Mouse (Mus musculus) T-helper 17 cell (primary cell): Measurements from ENCODE around the gene Cntn5.

Experiments used
- in situ Hi-C, 2 experiments: fragments of 300-600 bp; cut with MboI, MseI; formaldehyde crosslinking; loops; 1 replicate in 1 of 2; 2 replicates in 1 of 2; pipeline ENCODE4 v1.15.1; 2025; ENCODE audit warnings: high pct_unique_total_duplicates in 2 of 2

The Cntn5 gene

DNA sequence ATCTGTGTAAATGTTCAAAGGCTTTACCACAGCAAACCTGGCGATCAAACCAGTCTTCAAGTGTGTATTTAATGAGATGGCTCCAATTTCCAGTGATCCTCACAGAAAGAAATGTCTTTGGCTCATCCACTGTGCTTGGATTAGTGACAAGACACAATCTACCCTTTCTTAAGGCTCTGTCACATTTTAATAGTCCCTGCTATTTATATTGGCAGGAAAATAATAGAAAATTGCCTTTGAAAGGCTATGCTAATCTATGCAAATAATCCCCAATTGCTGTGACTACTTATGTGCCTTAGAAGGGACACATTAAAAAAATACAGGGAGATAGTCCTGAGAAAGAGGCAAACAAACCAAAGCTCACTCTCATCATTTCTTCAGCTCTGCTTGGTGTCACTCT, 672.5 kb downstream of the Cntn5 start:
- in situ Hi-C loops = no loop called here

DNA sequence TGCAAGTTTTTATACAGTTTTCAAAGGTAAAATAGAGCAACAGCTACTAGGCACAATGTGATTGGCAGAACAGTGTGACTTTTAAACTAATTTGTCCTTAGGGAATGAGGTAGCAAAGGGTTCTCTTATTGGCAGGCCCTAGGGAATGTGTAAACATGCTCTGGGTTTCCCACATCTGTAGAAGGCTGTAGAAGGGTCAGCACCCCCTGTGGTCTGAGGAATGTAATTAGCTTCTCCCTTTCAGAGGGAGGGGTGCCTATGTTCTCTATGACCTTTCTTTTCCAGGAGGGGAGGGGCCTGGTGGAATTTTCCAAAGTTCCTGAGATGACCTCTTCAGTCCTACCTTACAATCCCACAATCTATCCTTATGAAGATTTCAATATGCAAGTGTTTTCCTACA, 673.6 kb downstream of the Cntn5 start:
- in situ Hi-C loops = no loop called here

DNA sequence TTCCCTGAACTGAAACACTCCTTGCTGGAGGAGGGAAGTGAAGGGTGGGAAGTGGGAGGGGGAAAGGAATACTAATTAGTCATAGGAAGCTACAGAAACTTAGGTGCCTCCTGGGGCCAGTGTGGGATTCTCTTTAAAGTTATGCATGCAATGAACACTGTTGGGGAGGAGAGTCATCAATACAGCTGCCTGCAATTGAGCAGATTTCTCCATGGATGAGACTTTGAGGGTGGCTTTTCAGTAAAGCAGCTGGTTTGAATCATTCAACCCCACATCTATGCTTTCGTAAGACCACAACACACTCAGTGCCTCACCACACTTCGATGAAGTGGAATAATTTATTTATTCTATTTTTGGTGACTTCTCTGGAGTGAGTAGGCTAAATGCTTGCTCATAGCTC, 674.9 kb downstream of the Cntn5 start:
- in situ Hi-C loops = no loop called here

DNA sequence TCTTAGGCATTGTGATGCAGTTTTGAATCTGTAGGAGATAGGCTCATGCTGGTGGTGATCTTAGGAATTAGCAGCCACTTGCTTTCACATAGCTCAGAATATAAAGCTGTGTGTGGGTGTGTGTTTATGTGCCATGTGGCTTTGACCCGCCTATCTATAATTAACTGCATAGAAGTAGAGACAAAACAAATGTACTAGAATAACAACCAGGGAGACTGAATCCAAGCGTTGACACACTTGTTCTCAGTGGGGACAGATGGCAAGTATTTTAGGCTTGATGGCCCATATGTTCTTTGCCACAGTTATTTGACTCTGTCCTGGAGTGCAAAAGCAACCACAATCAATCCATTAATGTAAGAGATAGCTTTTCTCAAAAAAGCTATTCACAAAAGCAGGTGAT, 678.6 kb downstream of the Cntn5 start:
- in situ Hi-C loops = no loop called here

DNA sequence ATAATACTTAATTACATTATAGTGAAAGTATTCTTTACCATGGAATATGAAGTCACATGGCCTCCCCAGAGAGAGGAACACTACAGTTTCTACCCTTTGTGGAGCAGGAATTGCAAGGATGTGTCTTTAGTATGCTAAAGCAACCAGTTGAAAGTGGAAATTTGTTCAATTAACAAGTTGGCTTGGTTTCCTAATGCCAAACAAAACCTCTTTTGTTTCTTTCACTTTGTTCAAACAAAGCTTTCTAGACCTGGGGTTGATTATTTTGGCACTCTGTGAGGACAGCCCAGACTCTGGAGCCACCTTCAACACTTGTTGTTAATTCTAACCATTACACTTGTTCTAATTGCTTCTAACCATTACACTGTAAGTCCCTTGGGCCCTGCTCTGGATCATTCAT, 718.5 kb downstream of the Cntn5 start:
- in situ Hi-C loops = no loop called here

DNA sequence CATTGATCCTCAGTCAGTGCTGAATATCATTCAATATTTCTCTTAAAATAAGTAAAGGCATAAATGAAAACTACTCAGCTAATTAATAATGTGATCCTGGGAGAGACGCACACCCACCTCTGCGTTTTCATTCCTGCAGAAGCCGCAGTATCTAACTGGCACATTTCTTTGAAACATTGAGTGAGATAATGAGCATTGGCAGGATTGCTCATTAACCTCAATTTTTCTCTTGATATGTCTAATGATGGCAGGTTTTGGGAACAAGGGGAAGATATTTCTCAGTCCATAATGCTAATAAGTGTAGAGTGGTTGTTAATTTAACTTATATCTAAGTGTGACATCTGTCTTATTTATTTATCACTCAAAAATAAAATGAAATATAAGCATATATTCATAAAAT, 734.0 kb downstream of the Cntn5 start:
- in situ Hi-C loops = no loop called here

DNA sequence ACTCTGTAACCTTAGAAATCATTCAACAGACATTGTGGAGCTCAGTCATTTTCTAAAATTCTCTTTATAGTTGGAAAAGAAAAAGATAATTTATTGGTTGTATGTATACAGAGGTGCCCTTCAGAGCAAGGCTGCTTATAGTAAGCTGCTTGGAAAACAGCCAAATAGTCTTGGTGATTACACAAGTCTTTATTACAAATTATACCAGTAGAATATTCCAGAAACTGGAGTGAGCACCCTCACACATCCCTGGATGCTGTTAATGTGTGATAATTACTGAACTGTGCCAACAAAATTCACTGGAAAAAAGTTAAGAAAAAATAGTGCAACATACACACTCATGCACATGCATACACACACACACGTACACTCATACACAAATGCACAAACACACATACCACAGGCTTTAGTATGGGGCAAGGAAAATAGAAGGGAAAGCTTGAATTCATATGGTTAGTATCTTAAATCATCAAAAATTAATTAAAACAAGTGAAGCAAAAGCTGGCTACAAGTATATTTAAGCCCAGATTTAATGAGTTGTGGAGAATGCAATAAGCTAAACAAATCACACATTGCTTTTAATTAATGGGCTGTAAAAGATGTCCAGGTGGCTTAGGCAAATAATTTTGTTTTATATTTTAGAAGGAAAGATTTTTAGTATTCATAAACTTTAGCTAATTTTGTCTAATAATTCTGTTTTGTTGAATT, 783.1 kb downstream of the Cntn5 start:
- in situ Hi-C loops = no loop called here

DNA sequence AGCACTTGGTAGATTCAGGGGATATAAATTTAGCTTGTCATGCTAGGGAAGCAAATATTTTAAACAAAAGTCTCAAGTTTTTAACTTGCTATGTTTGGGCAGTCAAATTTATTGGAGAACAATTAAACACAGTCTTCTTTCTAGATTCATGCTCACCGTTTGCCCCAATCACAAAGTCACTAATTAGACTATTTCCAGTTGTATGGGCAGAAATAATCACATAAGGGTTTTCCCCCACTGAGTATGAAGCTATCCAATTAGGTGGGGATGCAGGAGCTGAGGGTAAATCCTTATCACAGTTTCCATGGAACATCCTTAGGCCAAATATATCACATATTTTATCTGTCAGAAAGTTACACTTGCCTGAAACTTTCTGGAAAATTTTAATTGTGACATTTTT, 788.0 kb downstream of the Cntn5 start:
- in situ Hi-C loops = no loop called here

DNA sequence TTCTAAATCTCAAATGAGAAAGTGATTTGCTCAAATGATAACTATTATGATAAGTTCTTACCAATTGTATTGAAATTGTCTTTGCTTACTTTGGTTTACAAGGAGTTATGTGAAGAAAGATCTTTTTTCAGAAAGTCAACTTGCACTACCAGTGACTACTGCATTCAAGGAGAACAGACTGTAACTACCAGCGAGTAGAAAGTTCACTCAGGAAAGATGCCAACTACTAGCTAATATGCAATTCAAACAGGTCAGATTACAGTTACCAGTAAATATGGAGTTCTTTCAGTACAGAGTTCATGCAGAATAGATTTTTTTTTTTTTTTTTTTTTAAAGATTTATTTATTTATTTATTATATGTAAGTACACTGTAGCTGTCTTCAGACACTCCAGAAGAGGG, 795.4 kb downstream of the Cntn5 start:
- in situ Hi-C loops = no loop called here

DNA sequence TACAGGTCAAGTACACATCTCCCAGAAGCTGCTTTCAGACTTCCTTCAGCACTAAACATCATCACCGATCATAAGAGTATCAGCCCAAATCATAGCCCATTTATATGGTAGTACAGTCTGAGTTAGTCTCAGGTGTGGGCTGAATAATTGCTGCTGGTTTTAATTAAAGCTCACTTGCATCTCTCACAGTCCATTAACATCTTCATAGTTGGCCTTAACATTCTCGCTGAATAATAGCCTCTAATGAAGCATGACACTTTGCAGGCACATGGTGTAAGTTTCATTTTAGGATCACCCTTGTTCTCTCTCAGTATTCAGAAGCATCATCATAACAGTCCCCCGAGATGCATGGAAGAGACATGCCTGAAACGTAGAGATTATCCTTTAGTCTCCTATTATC, 796.7 kb downstream of the Cntn5 start:
- in situ Hi-C loops = no loop called here

DNA sequence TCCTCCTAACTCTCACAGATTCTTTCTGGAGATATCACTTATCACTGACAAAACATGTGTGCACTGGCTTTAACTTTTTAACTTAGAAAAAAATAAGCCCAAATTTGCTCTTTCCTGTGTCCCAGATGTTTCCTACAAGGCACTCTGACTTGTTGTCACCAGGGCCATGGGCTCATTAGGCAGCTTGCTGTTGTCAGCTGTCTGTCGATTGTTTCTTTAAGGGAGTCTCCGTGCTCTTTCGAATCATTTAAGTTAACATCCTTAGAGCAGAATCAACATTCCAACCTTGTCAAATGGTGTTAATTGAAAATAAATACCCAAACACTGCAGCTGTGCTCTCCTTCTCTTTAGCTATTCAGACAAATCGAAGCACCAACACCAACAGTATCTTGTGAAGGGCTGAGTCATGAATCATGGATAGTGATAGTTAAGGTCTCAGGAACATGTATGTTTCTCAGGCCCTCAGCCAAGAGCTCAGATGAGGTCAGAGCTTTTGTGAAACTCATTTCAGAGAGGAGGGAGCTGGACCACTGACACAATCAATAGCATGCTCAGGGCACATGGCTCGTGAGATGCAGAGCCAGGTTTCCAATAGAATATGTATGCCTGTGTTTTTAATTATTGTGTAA, 802.6 kb downstream of the Cntn5 start:
- in situ Hi-C loops = no loop called here

DNA sequence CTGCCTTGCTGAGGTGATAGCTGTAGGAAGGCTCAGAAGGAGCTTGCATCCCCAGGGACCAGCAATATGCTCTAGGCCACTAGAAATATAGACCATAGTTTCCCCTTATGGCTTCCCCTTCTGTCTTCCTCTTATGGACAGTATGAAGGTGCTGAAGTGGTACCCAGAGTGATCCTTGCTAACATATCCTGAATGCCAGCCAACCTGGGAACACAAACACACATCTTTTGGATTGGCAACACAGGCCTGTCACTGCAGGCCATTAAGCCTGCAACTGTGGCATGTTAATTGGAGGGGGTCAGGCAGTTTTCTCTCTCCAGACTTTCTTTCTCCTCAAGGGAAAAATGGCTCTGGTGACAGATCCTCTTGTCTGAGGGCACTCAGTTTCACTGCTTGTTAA, 828.3 kb downstream of the Cntn5 start:
- in situ Hi-C loops = no loop called here

DNA sequence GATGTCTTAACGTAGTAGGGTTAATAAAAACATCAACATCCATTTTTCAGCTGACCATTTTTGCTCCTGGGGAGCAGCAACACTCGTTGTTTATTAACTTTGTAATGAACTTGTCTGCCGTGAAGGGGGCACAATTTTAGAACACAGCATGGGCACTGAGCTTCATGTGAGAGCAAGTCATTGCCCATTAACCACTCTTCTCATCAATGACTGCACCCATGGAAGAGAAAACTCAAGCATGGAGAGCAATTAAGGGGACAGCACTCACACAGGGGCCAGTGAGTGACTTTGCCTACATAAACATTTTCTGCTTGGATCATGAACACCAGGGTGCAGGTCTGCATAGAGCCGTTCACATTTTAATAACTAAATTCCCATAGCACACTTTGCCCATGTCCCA, 831.2 kb downstream of the Cntn5 start:
- in situ Hi-C loops = no loop called here

DNA sequence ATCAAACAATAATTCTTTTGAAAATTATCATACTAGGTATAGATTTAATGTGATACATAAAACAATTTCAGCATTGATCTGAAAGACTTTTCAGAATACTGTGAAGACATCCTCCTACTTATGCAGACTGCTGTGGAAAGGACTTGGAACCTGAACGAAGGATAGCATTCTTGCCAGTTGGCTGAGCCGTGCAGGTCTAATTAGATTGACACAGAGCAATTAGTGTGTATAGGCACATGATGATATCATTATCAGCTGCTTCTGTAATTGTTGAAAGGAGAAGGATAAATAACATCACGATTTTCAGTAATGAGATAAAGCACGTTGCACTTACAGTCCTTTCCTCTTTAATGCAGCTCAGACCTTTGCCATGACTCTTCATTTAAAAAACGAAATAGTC, 831.7 kb downstream of the Cntn5 start:
- in situ Hi-C loops = no loop called here

DNA sequence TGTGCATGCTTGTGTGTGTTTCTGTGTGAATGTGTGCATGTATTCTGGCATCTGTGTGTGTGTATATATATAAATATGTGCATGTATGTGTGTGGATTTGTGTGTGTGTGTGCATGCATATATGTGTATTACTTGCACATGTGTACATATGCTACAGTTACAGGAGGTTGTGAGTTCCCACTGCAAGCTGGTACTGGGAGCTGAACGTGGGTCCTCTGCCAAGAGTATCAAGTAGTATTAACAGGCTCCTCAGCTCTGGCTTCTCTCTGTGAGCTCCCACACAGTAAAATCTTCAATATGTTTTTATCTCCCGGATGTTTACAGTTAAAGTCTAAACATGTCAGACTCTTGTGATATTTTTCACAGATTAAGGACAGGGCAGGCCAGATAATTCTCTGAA, 833.3 kb downstream of the Cntn5 start:
- in situ Hi-C loops = no loop called here

DNA sequence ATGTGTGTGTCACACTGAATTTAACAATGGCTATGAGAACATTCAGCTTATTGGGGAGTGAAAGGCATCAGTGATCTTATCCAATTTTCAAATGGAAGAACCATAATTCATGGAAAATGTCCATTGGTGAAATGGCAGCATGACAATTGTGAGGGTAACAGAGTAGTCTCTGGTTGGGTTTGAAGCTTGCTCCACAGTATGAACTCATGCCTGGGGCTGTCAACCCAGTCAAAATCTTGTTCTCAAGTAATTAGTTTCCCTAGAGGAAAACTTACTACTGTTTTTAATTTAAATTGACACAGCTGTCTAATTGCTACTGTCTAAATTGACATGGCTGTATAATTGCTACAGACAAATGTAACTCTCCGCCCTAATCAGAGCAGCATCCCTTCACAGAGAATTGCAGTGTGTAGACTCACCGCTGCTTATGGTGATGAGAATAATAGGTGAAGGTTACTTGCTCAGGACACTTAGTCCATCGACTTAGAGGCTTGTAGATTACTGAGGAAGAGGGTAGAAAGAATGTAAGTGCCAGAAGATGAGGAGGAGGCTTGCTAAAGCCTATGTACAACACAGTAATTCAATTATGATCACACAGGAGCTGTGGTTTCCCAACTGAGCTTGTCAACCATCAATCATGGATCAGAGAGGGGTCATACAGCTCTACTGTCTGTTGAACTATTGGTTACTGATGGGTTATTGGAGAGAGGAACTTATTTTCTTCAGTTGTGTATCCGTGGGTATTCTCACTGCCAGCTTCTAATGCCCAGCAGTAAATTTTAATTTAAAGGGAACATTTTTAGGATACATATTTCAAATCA, 859.4 kb downstream of the Cntn5 start:
- in situ Hi-C loops = no loop called here

DNA sequence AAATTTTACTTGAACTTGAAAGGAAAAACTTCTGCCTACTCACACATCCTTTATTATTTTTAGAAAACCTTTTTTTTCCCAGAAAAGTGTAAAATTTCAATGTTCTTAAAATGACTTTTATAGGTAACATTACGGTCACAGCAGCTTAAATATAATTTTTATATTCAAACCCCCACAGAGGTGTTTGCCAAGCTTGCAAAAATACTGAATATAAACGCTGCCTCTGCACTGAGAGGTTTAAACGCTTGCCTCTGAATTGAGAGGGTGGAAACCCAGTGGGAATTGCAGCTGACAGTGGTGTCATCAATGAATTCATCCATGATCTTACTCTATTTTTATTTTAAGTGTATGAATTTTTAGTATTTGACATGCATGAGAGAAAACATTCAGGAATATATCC, 861.6 kb downstream of the Cntn5 start:
- in situ Hi-C loops = no loop called here

DNA sequence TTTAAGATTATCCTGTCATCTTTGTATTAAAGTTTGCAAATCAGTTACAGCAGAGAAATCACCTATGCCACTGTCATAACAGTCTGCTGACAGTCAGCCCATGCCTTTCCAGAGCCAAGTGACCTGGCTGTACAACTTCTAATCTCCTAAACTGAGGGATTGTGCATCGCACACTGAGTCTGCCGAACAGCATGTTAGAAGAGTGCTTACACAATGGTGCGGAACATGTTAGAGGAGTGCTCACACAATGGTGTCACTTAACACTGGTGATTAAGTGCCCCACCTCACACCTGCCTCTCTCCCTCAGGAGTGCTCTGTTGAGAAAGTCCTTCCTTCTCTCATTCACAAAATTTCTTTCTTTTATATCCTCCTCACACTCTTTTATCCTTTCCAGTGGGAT, 889.4 kb downstream of the Cntn5 start:
- in situ Hi-C loops = no loop called here

DNA sequence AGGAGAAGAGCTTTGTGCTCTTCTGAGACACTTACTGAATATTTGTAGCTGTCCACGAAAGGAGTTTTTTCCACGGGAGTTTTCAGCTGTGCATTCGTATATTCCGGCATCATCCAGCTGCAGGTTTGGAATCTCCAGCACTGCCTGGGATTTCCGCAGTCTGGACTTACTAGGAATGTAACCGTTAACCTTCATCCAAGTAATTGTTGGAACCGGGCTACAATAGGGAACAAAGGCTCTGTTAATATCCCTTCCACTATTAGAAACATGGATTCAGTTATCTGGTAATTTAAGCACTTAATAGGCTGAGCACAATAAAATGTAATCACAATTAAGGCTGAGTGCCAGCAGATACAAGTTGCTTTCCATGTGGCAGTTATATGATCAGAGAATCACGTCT, 920.5 kb downstream of the Cntn5 start:
- in situ Hi-C loops = no loop called here

DNA sequence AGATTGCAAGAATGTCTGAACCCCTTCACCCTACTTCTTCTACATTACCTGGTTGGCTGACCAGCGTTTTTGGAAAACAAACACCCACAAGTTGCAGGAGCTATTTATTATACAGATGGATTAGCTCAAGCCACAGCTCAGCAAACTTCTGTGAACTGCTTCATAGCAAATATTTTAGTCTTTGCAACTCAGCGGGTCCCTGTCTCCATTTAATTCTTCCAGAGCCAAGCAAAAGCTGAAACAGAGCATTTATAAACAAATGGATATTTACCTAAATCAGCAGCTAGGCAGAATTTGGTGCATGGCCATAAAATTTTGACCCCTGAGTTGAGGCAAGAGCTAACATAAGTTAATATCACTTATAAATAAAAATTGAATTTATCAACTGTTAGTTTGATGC, 921.4 kb downstream of the Cntn5 start:
- in situ Hi-C loops = no loop called here

DNA sequence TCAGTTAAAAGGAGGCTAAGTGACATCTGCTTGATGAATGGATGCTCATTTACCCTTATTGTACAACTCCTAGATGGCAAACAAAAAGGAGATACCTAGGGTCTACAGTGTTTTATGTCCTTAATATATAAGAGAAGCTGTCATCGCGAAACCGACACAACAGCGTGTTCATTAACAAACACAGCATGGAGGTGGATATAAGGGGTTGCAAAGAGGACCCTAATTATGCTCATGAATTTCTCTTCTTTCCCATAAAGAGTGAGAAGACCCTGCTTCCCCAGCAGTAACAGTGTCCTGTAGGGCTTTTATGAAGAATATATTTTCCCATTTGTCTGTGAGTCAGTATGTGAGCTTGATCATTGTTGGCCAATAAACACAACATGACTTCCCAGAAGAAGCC, 939.2 kb downstream of the Cntn5 start:
- in situ Hi-C loops = no loop called here

DNA sequence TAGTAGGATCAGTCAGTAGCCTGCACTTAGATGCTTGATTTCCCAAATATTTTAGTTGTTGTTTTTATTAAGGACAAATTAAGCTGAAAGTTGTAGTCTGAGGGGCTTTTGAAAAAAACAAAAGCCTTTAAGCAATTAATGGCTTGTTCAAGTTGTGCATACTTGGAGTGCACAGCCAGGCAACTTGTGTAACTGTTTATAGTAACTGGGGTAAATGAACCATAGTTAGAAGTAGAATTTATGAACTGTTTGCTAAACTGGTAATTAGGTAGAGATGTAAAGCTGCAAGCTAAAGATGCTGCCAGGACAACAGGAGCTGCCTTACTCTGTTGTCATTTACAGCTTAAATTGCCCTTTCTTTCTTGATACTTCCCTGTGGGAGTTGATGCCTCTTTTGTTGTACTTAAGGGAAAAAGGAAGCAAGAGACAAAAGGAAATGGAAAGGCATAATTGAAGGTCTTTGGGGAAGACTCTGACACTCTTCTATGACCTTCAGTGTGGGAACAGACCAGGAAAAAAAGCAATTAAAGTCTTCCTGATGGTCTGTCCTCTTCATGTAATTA, 943.9 kb downstream of the Cntn5 start:
- in situ Hi-C loops = no loop called here

DNA sequence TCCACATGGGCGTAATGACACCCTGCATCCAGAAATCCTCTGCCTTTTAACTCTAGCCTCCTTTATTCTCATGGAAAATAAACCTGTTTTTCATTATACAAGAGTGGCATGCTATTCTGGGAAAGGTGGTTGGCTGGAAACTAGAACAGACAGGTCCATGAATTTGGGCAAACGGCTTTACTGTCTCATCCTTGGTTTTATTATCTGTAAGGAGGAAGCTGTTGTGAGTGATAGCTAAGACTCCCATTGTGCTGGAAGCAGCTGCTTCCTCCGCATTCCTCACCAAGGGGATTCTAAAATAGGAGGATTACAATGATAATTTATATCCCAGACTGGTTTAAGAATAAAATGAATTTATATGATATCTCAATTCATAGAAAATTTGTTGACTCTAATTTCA, 955.2 kb downstream of the Cntn5 start:
- in situ Hi-C loops = no loop called here
